Mouse (Mus musculus) midbrain, postnatal 0 days (tissue): ENCODE results near the gene Rpa1. TPM values are rescaled to one million over a fixed set of nuclear protein-coding genes. Genes with fewer than 3 reads are reported as not detected.
"Not testable (repeated sequence)": the region's sequence is repeated elsewhere in the genome, so short reads cannot be mapped to it uniquely, and the experiment has no call there.

Source experiments
- ATAC-seq: fragments of 200-750 bp; cut with Nextera tagmentation; 2 replicates; pipeline ENCODE4 v1.8.0; 2017; ENCODE audit warnings: moderate number of reproducible peaks, mild to moderate bottlenecking, moderate TSS enrichment, moderate library complexity; ENCODE audit not compliant: low FRiP score
- DNase-seq: peaks from one replicate; pipeline ENCODE4 v3.0.0-alpha.2; 2015; ENCODE audit warnings: low spot score
- H3K27ac ChIP-seq: fragments of 300-500 bp; sonication (generic); 2 replicates; pipeline ENCODE4 v1.5.1; 2014; ENCODE audit warnings: low read depth, mild to moderate bottlenecking, low read length, mixed read lengths
- H3K27me3 ChIP-seq: fragments of 300-500 bp; sonication (generic); 2 replicates; pipeline ENCODE4 v1.6.1; 2014; ENCODE audit warnings: low read length, control low read depth, mixed read lengths; ENCODE audit not compliant: insufficient read depth
- H3K36me3 ChIP-seq: fragments of 300-500 bp; sonication (generic); 2 replicates; pipeline ENCODE4 v1.6.1; 2014; ENCODE audit warnings: low read length, control low read depth, mixed read lengths; ENCODE audit not compliant: insufficient read depth
- H3K4me1 ChIP-seq: fragments of 300-500 bp; sonication (generic); 2 replicates; pipeline ENCODE4 v1.6.1; 2014; ENCODE audit warnings: mild to moderate bottlenecking, control low read depth, antibody characterized with exemption, low read length, mixed read lengths; ENCODE audit not compliant: insufficient read depth
- H3K4me2 ChIP-seq: fragments of 300-500 bp; sonication (generic); 2 replicates; pipeline ENCODE4 v1.6.1; 2014; ENCODE audit warnings: low read depth, mild to moderate bottlenecking, low read length, mixed read lengths; ENCODE audit not compliant: poor library complexity, severe bottlenecking
- H3K4me3 ChIP-seq: fragments of 300-500 bp; sonication (generic); 2 replicates; pipeline ENCODE4 v1.5.1; 2014; ENCODE audit warnings: low read depth, mild to moderate bottlenecking, low read length, moderate library complexity
- H3K9ac ChIP-seq: fragments of 300-500 bp; sonication (generic); replicated peaks from 2 replicates; pipeline ENCODE4 v1.6.1; 2014; ENCODE audit warnings: mild to moderate bottlenecking, low read length, moderate library complexity, mixed read lengths; ENCODE audit not compliant: poor library complexity, severe bottlenecking
- H3K9me3 ChIP-seq: fragments of 300-500 bp; sonication (generic); 2 replicates; pipeline ENCODE4 v1.6.1; 2016; ENCODE audit warnings: low read length, control low read depth
- CTCF ChIP-seq: IDR thresholded peaks from 2 replicates; pipeline ENCODE4 v1.5.1; 2016; ENCODE audit warnings: antibody characterized with exemption, mild to moderate bottlenecking
- WGBS: fragments of 180-500 bp; shearing (Covaris S2); extraction: QIAGEN DNeasy Blood & Tissue Kit; methylation state at CpG from one replicate; pipeline ENCODE4 v1.1.7; 2014; 5-methylcytosine and 5-hydroxymethylcytosine counted together
- polyA plus RNA-seq: library from polyadenylated mRNA; unstranded; fragments of >200 nt; fragmentation: Nextera tagmentation; extraction: Ambion mirVana; gene quantifications from 2 replicates; pipeline ENCODE4 v1.2.1, GENCODE M21; 2015
- total RNA-seq: library from RNA; depleted of rRNA; stranded (reverse); fragments of >200 nt; gene quantifications from 2 replicates; pipeline ENCODE4 v1.2.3, GENCODE M21; 2014; rRNA removed

Rpa1 gene
- total RNA-seq (35.9 and 47.6 TPM in 2 replicates), polyA plus RNA-seq (43.8 TPM in 2 replicates)

- ATAC-seq, result peak; percentile 100
Measured at GRCm38 (mm10) chr11:75348199-75348889, at the start of gene Rpa1, which contains the start of gene Smyd4. Gene Rpa1, minus strand, starts transcription at chr11:75348324. Gene Smyd4, plus strand, starts transcription at chr11:75348433.

GRCm38 (mm10) chr11:75397452-75397851 is 49.3 kb upstream of the Rpa1 start:
- no peaks in the 10 kb centered on the region for H3K27me3 ChIP-seq
- no peak overlapping the region for H3K4me3 ChIP-seq
- no peak overlapping the region for H3K4me2 ChIP-seq
- no peaks in the 10 kb centered on the region for H3K4me1 ChIP-seq
- no peak for DNase-seq
- TF ChIP-seq CTCF, result no peak
- no peaks in the 10 kb centered on the region for H3K36me3 ChIP-seq
- H3K9ac ChIP-seq, result no peak overlapping the region
- H3K9me3 ChIP-seq, result no peaks in the 10 kb centered on the region
- WGBS, result 72% methylated on average over 7 of the region's 7 CpGs
- peak overlapping the region; percentile 47; the same call in 1 of the 2 replicates for H3K27ac ChIP-seq
- ATAC-seq, result no peak

More at GRCm38 (mm10) chr11:75348199-75348889, at the start of gene Rpa1, which contains the start of gene Smyd4:
- peak within 1 kb of the TSS; percentile 78 for H3K4me3 ChIP-seq
- H3K9me3 ChIP-seq, result no peaks in the 10 kb centered on the region
- WGBS, result under 1% methylated on average over 55 of the region's 56 CpGs
- H3K27ac ChIP-seq, result 0 out of 2 replicates have a peak within 1 kb of the TSS, but pooled peaks have one; percentile 1
- peak within 1 kb of the TSS; percentile 65 for H3K4me2 ChIP-seq
- peak within 1 kb of the TSS; percentile 69 for H3K9ac ChIP-seq
- no peaks in the 10 kb centered on the region for H3K27me3 ChIP-seq
- H3K36me3 ChIP-seq, result no peaks in the 10 kb centered on the region
- no peak for TF ChIP-seq CTCF
- H3K4me1 ChIP-seq, result no peaks in the 10 kb centered on the region
- peak; percentile 97 for DNase-seq

GRCm38 (mm10) chr11:75395611-75396010 is 47.5 kb upstream of the Rpa1 start:
- H3K4me3 ChIP-seq, result no peak overlapping the region
- WGBS, result 82% methylated on average over 1 of the region's 1 CpGs
- H3K27me3 ChIP-seq, result no peaks in the 10 kb centered on the region
- H3K4me1 ChIP-seq, result no peaks in the 10 kb centered on the region
- no peak overlapping the region for H3K27ac ChIP-seq
- no peaks in the 10 kb centered on the region for H3K36me3 ChIP-seq
- no peaks in the 10 kb centered on the region for H3K9me3 ChIP-seq
- no peak overlapping the region for H3K4me2 ChIP-seq
- no peak for DNase-seq
- no peak for TF ChIP-seq CTCF
- H3K9ac ChIP-seq, result no peak overlapping the region
- no peak for ATAC-seq

- H3K9me3 ChIP-seq, H3K9ac ChIP-seq, H3K27me3 ChIP-seq, H3K4me2 ChIP-seq, H3K27ac ChIP-seq, H3K4me1 ChIP-seq, ATAC-seq, DNase-seq, H3K4me3 ChIP-seq, H3K36me3 ChIP-seq: not testable (repeated sequence)
- 50% methylated on average over 3 of the region's 3 CpGs for WGBS
Measured at GRCm38 (mm10) chr11:75383529-75383928, 35.4 kb upstream of the Rpa1 start.

- H3K27ac ChIP-seq, H3K9me3 ChIP-seq: not testable (repeated sequence)
Measured at GRCm38 (mm10) chr11:75378786-75379185, 30.7 kb upstream of the Rpa1 start.

GRCm38 (mm10) chr11:75377125-75377524 is 29.0 kb upstream of the Rpa1 start:
- no peak overlapping the region for H3K9ac ChIP-seq
- no peak overlapping the region for H3K27ac ChIP-seq
- H3K36me3 ChIP-seq, result no peaks in the 10 kb centered on the region
- no peak overlapping the region for H3K4me2 ChIP-seq
- WGBS, result 91% methylated on average over 1 of the region's 1 CpGs
- no peak overlapping the region for H3K4me3 ChIP-seq
- H3K9me3 ChIP-seq, result no peaks in the 10 kb centered on the region
- no peak for TF ChIP-seq CTCF
- ATAC-seq, result no peak
- no peak for DNase-seq
- H3K27me3 ChIP-seq, result no peaks in the 10 kb centered on the region
- H3K4me1 ChIP-seq, result no peaks in the 10 kb centered on the region

More at GRCm38 (mm10) chr11:75378786-75379185, 30.7 kb upstream of the Rpa1 start:
- H3K9ac ChIP-seq, H3K27me3 ChIP-seq, H3K4me2 ChIP-seq, DNase-seq, H3K4me1 ChIP-seq, H3K4me3 ChIP-seq, ATAC-seq, H3K36me3 ChIP-seq: not testable (repeated sequence)
- WGBS, result 95% methylated on average over 2 of the region's 2 CpGs
